Mouse (Mus musculus): ENCODE measurements around the gene Dok7. TPM values are rescaled to one million over a fixed set of nuclear protein-coding genes. Genes with fewer than 3 reads are reported as not detected.

The Dok7 gene
- polyA plus RNA-seq, 1 experiment from 2014 or later: 0.43 TPM

- Histone ChIP-seq H3K36me3 (replicated peaks; ENCODE audit: control insufficient read depth, insufficient read depth, low read depth, low read length) (peaks cover 5% of the 10 kb centered on the region), H3K9ac (replicated peaks; ENCODE audit: low read length) (peak within 1 kb of the TSS; percentile 71), H3K4me2 (ENCODE audit: low read depth, low read length) (peak within 1 kb of the TSS; percentile 47), H3K4me1 (ENCODE audit: control insufficient read depth, insufficient read depth, low read length) (peaks cover 2% of the 10 kb centered on the region; the same call in 1 of the 2 replicates), H3K27ac (replicated peaks; ENCODE audit: low read depth, low read length) (no peak within 1 kb of the TSS), H3K9me3 (replicated peaks; ENCODE audit: control insufficient read depth, low read length) (no peaks in the 10 kb centered on the region), H3K4me3 (ENCODE audit: low read depth, low read length) (peak within 1 kb of the TSS; percentile 60), H3K27me3 (ENCODE audit: control insufficient read depth, insufficient read depth, low read length) (no peaks in the 10 kb centered on the region)
- ATAC-seq (replicated peaks; ENCODE audit: insufficient number of reproducible peaks, low FRiP score, low TSS enrichment, low read depth) (peak; percentile 93), DNase-seq (ENCODE audit: low spot score) (peak; percentile 95)
- WGBS: under 1% methylated on average over 39 of the region's 39 CpGs
These were observed 48.7 kb downstream of the Dok7 start, which contains the start of gene Lrpap1 for GRCm38 (mm10) chr5:35104960-35105921. TSS of gene Lrpap1 (minus strand) at chr5:35105766.

GRCm38 (mm10) chr5:35105922-35106298 is 49.3 kb downstream of the Dok7 start:
- WGBS: 7% methylated on average over 11 of the region's 11 CpGs
- peak; percentile 40 for ATAC-seq (replicated peaks; ENCODE audit: insufficient number of reproducible peaks, low FRiP score, low TSS enrichment, low read depth)
- H3K9me3 ChIP-seq (replicated peaks; ENCODE audit: control insufficient read depth, low read length): no peaks in the 10 kb centered on the region
- H3K4me3 ChIP-seq (ENCODE audit: low read depth, low read length): peak overlapping the region; percentile 60
- H3K36me3 ChIP-seq (replicated peaks; ENCODE audit: control insufficient read depth, insufficient read depth, low read depth, low read length): peaks cover 5% of the 10 kb centered on the region
- peaks cover 2% of the 10 kb centered on the region; the same call in 1 of the 2 replicates for H3K4me1 ChIP-seq (ENCODE audit: control insufficient read depth, insufficient read depth, low read length)
- peak overlapping the region; percentile 47 for H3K4me2 ChIP-seq (ENCODE audit: low read depth, low read length)
- no peak for DNase-seq (ENCODE audit: low spot score)
- H3K27ac ChIP-seq (replicated peaks; ENCODE audit: low read depth, low read length): no peak overlapping the region
- no peak overlapping the region; the same call in 1 of the 2 replicates for H3K9ac ChIP-seq (replicated peaks; ENCODE audit: low read length)
- H3K27me3 ChIP-seq (ENCODE audit: control insufficient read depth, insufficient read depth, low read length): no peaks in the 10 kb centered on the region

GRCm38 (mm10) chr5:35112444-35112843 is 55.9 kb downstream of the Dok7 start:
- no peak overlapping the region for H3K4me2 ChIP-seq (ENCODE audit: low read depth, low read length)
- no peak overlapping the region for H3K27ac ChIP-seq (replicated peaks; ENCODE audit: low read depth, low read length)
- no peak for DNase-seq (ENCODE audit: low spot score)
- ATAC-seq (replicated peaks; ENCODE audit: insufficient number of reproducible peaks, low FRiP score, low TSS enrichment, low read depth): no peak
- H3K4me1 ChIP-seq (ENCODE audit: control insufficient read depth, insufficient read depth, low read length): no peaks in the 10 kb centered on the region
- H3K4me3 ChIP-seq (ENCODE audit: low read depth, low read length): no peak overlapping the region
- WGBS: 35% methylated on average over 4 of the region's 4 CpGs
- H3K36me3 ChIP-seq (replicated peaks; ENCODE audit: control insufficient read depth, insufficient read depth, low read depth, low read length): no peaks in the 10 kb centered on the region
- H3K27me3 ChIP-seq (ENCODE audit: control insufficient read depth, insufficient read depth, low read length): no peaks in the 10 kb centered on the region
- no peak overlapping the region for H3K9ac ChIP-seq (replicated peaks; ENCODE audit: low read length)
- no peaks in the 10 kb centered on the region for H3K9me3 ChIP-seq (replicated peaks; ENCODE audit: control insufficient read depth, low read length)

GRCm38 (mm10) chr5:35116002-35116401 is 59.4 kb downstream of the Dok7 start:
- Histone ChIP-seq H3K4me3 (ENCODE audit: low read depth, low read length) (no peak overlapping the region), H3K27me3 (ENCODE audit: control insufficient read depth, insufficient read depth, low read length) (no peaks in the 10 kb centered on the region), H3K36me3 (replicated peaks; ENCODE audit: control insufficient read depth, insufficient read depth, low read depth, low read length) (no peaks in the 10 kb centered on the region), H3K9me3 (replicated peaks; ENCODE audit: control insufficient read depth, low read length) (no peaks in the 10 kb centered on the region), H3K27ac (replicated peaks; ENCODE audit: low read depth, low read length) (no peak overlapping the region), H3K4me2 (ENCODE audit: low read depth, low read length) (no peak overlapping the region), H3K9ac (replicated peaks; ENCODE audit: low read length) (no peak overlapping the region), H3K4me1 (ENCODE audit: control insufficient read depth, insufficient read depth, low read length) (no peaks in the 10 kb centered on the region)
- DNase-seq (ENCODE audit: low spot score): no peak
- 76% methylated on average over 3 of the region's 3 CpGs for whole genome bisulfite sequencing
- ATAC-seq (replicated peaks; ENCODE audit: insufficient number of reproducible peaks, low FRiP score, low TSS enrichment, low read depth): no peak

GRCm38 (mm10) chr5:35117633-35118032 is 61.1 kb downstream of the Dok7 start:
- Histone ChIP-seq H3K9ac (replicated peaks; ENCODE audit: low read length) (no peak overlapping the region), H3K9me3 (replicated peaks; ENCODE audit: control insufficient read depth, low read length) (no peaks in the 10 kb centered on the region), H3K27me3 (ENCODE audit: control insufficient read depth, insufficient read depth, low read length) (no peaks in the 10 kb centered on the region), H3K4me1 (ENCODE audit: control insufficient read depth, insufficient read depth, low read length) (no peaks in the 10 kb centered on the region), H3K4me3 (ENCODE audit: low read depth, low read length) (no peak overlapping the region), H3K36me3 (replicated peaks; ENCODE audit: control insufficient read depth, insufficient read depth, low read depth, low read length) (no peaks in the 10 kb centered on the region), H3K4me2 (ENCODE audit: low read depth, low read length) (no peak overlapping the region), H3K27ac (replicated peaks; ENCODE audit: low read depth, low read length) (no peak overlapping the region)
- DNase-seq (ENCODE audit: low spot score) (no peak), ATAC-seq (replicated peaks; ENCODE audit: insufficient number of reproducible peaks, low FRiP score, low TSS enrichment, low read depth) (no peak)
- WGBS: 77% methylated on average over 3 of the region's 3 CpGs

- no peak overlapping the region for H3K27ac ChIP-seq (replicated peaks; ENCODE audit: low read depth, low read length)
- H3K4me3 ChIP-seq (ENCODE audit: low read depth, low read length): no peak overlapping the region
- no peak overlapping the region for H3K9ac ChIP-seq (replicated peaks; ENCODE audit: low read length)
- DNase-seq (ENCODE audit: low spot score): no peak
- no peaks in the 10 kb centered on the region for H3K36me3 ChIP-seq (replicated peaks; ENCODE audit: control insufficient read depth, insufficient read depth, low read depth, low read length)
- no peak for ATAC-seq (replicated peaks; ENCODE audit: insufficient number of reproducible peaks, low FRiP score, low TSS enrichment, low read depth)
- H3K9me3 ChIP-seq (replicated peaks; ENCODE audit: control insufficient read depth, low read length): no peaks in the 10 kb centered on the region
- no peak overlapping the region for H3K4me2 ChIP-seq (ENCODE audit: low read depth, low read length)
- no peaks in the 10 kb centered on the region for H3K27me3 ChIP-seq (ENCODE audit: control insufficient read depth, insufficient read depth, low read length)
- H3K4me1 ChIP-seq (ENCODE audit: control insufficient read depth, insufficient read depth, low read length): no peaks in the 10 kb centered on the region
- WGBS: 96% methylated on average over 2 of the region's 2 CpGs
These were observed 61.9 kb downstream of the Dok7 start for GRCm38 (mm10) chr5:35118418-35118817.

- no peaks in the 10 kb centered on the region for H3K27me3 ChIP-seq (ENCODE audit: control insufficient read depth, insufficient read depth, low read length)
- no peak overlapping the region for H3K27ac ChIP-seq (replicated peaks; ENCODE audit: low read depth, low read length)
- ATAC-seq (replicated peaks; ENCODE audit: insufficient number of reproducible peaks, low FRiP score, low TSS enrichment, low read depth) (no peak), DNase-seq (ENCODE audit: low spot score) (no peak)
- no peak overlapping the region for H3K4me2 ChIP-seq (ENCODE audit: low read depth, low read length)
- 90% methylated on average over 8 of the region's 8 CpGs for WGBS
- H3K4me1 ChIP-seq (ENCODE audit: control insufficient read depth, insufficient read depth, low read length): no peaks in the 10 kb centered on the region
- H3K4me3 ChIP-seq (ENCODE audit: low read depth, low read length): no peak overlapping the region
- no peaks in the 10 kb centered on the region for H3K9me3 ChIP-seq (replicated peaks; ENCODE audit: control insufficient read depth, low read length)
- no peaks in the 10 kb centered on the region for H3K36me3 ChIP-seq (replicated peaks; ENCODE audit: control insufficient read depth, insufficient read depth, low read depth, low read length)
- H3K9ac ChIP-seq (replicated peaks; ENCODE audit: low read length): no peak overlapping the region
These were observed 63.5 kb downstream of the Dok7 start for GRCm38 (mm10) chr5:35120024-35120423.

- Histone ChIP-seq H3K27me3 (ENCODE audit: control insufficient read depth, insufficient read depth, low read length) (no peaks in the 10 kb centered on the region), H3K36me3 (replicated peaks; ENCODE audit: control insufficient read depth, insufficient read depth, low read depth, low read length) (no peaks in the 10 kb centered on the region), H3K27ac (replicated peaks; ENCODE audit: low read depth, low read length) (no peak overlapping the region), H3K9ac (replicated peaks; ENCODE audit: low read length) (no peak overlapping the region), H3K4me3 (ENCODE audit: low read depth, low read length) (no peak overlapping the region), H3K9me3 (replicated peaks; ENCODE audit: control insufficient read depth, low read length) (no peaks in the 10 kb centered on the region), H3K4me1 (ENCODE audit: control insufficient read depth, insufficient read depth, low read length) (no peaks in the 10 kb centered on the region), H3K4me2 (ENCODE audit: low read depth, low read length) (no peak overlapping the region)
- WGBS: 90% methylated on average over 16 of the region's 16 CpGs
- ATAC-seq (replicated peaks; ENCODE audit: insufficient number of reproducible peaks, low FRiP score, low TSS enrichment, low read depth) (no peak), DNase-seq (ENCODE audit: low spot score) (no peak)
These were observed 72.6 kb downstream of the Dok7 start for GRCm38 (mm10) chr5:35129208-35129607.
